Mouse (Mus musculus): ENCODE results near the gene Myh7b. TPM values are rescaled to one million over a fixed set of nuclear protein-coding genes. Genes with fewer than 3 reads are reported as not detected.
A peak's percentile ranks its signal among the peaks of the same experiment; 100 is the strongest.

Myh7b gene
- polyA plus RNA-seq, 1 experiment, result 1.0 TPM

GRCm38 (mm10) chr2:155663910-155664460 is 53.0 kb downstream of the Myh7b start:
- no peak for DNase-seq
- Histone ChIP-seq H3K27me3 (ENCODE audit: control insufficient read depth, insufficient read depth, low read length) (no peaks in the 10 kb centered on the region), H3K27ac (ENCODE audit: control insufficient read depth, insufficient read depth, low read length) (no peak overlapping the region), H3K4me3 (ENCODE audit: control insufficient read depth, insufficient read depth, low read length) (no peak overlapping the region), H3K4me1 (replicated peaks; ENCODE audit: control insufficient read depth, insufficient read depth, low read length) (no peaks in the 10 kb centered on the region), H3K36me3 (ENCODE audit: control insufficient read depth, insufficient read depth, low read length) (peaks cover 70% of the 10 kb centered on the region)
- TF ChIP-seq CTCF (IDR thresholded peaks at IDR 0.05; ENCODE audit: borderline replicate concordance, control insufficient read depth, extremely low read depth, insufficient read depth, low read length, poor library complexity), result no peak
- TF ChIP-seq POLR2A (IDR thresholded peaks at IDR 0.05; ENCODE audit: control insufficient read depth, extremely low read depth, insufficient read depth, low read length, poor library complexity), result no peak
- WGBS, result 98% methylated on average over 6 of the region's 6 CpGs

DNA sequence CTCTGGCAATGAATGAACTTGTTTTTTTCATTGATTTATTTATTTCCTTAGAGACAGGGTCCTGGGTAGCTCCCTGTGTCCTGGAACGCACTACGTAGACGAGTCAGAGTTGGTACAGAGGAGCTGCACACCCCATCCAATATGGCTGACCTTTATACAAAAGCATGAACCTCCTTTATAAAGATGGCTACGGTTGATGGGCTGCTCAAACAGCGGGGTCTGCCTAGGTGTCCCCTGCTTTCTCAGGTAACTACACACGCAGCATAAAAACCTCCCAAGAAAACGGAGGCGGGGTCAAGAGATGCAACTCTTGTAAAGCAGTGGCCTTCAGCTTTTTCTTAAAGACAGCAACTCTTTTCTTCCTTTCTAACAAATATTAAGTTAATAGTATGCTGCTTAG is 56.9 kb downstream of the Myh7b start:
- no peak for TF ChIP-seq POLR2A (IDR thresholded peaks at IDR 0.05; ENCODE audit: control insufficient read depth, extremely low read depth, insufficient read depth, low read length, poor library complexity)
- TF ChIP-seq CTCF (IDR thresholded peaks at IDR 0.05; ENCODE audit: borderline replicate concordance, control insufficient read depth, extremely low read depth, insufficient read depth, low read length, poor library complexity), result no peak
- no peak for DNase-seq
- peaks cover 74% of the 10 kb centered on the region for H3K36me3 ChIP-seq (ENCODE audit: control insufficient read depth, insufficient read depth, low read length)
- H3K4me1 ChIP-seq (replicated peaks; ENCODE audit: control insufficient read depth, insufficient read depth, low read length), result no peaks in the 10 kb centered on the region
- 97% methylated on average over 8 of the region's 8 CpGs for WGBS
- H3K27ac ChIP-seq (ENCODE audit: control insufficient read depth, insufficient read depth, low read length), result no peak overlapping the region
- no peaks in the 10 kb centered on the region for H3K27me3 ChIP-seq (ENCODE audit: control insufficient read depth, insufficient read depth, low read length)
- no peak overlapping the region for H3K4me3 ChIP-seq (ENCODE audit: control insufficient read depth, insufficient read depth, low read length)

DNA sequence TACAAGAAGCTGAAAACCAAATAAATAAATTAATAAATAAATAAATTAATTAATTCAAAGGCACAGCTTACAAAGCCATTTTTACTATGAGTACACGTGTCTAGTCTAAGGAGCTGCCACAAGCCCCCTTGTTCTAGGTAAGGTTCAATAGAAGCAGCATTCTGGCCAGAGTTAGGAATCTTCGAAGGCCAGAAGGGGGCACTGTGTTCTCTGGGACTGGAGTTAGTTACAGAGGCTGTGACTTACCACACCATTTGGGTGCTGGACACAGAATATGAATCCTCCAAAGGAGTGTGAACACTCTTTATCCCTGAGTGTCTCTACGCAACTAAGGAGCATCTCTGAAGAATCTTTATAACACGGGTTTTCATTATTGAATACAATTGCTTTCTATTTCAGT is 57.4 kb downstream of the Myh7b start:
- H3K36me3 ChIP-seq (ENCODE audit: control insufficient read depth, insufficient read depth, low read length), result peaks cover 68% of the 10 kb centered on the region
- H3K27ac ChIP-seq (ENCODE audit: control insufficient read depth, insufficient read depth, low read length), result no peak overlapping the region
- no peak for TF ChIP-seq POLR2A (IDR thresholded peaks at IDR 0.05; ENCODE audit: control insufficient read depth, extremely low read depth, insufficient read depth, low read length, poor library complexity)
- no peak for TF ChIP-seq CTCF (IDR thresholded peaks at IDR 0.05; ENCODE audit: borderline replicate concordance, control insufficient read depth, extremely low read depth, insufficient read depth, low read length, poor library complexity)
- no peaks in the 10 kb centered on the region for H3K4me1 ChIP-seq (replicated peaks; ENCODE audit: control insufficient read depth, insufficient read depth, low read length)
- DNase-seq, result peak; percentile 60
- H3K27me3 ChIP-seq (ENCODE audit: control insufficient read depth, insufficient read depth, low read length), result no peaks in the 10 kb centered on the region
- WGBS, result 91% methylated on average over 4 of the region's 4 CpGs
- H3K4me3 ChIP-seq (ENCODE audit: control insufficient read depth, insufficient read depth, low read length), result no peak overlapping the region

DNA sequence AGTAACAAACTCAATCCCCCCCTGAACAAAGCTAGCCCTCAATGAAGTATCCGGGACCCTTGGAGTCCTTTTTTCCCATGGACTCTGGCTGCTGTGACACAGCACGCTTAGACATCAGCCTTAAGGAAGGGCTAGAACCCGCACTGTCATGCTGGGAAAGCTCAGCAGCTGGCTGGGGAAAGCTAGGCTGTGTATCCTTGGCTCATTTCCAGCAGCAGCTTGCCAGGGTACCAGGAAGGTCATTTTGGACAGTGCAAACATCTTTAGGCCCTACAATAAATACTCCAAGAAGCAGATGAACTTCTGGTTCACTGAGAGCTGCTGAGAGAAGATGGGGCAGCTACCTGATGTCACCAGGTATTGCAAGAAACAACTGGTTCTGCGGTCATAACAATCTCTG is 60.2 kb downstream of the Myh7b start:
- Histone ChIP-seq H3K4me3 (ENCODE audit: control insufficient read depth, insufficient read depth, low read length) (no peak overlapping the region), H3K36me3 (ENCODE audit: control insufficient read depth, insufficient read depth, low read length) (peaks cover 42% of the 10 kb centered on the region), H3K27ac (ENCODE audit: control insufficient read depth, insufficient read depth, low read length) (no peak overlapping the region), H3K4me1 (replicated peaks; ENCODE audit: control insufficient read depth, insufficient read depth, low read length) (peaks cover 3% of the 10 kb centered on the region), H3K27me3 (ENCODE audit: control insufficient read depth, insufficient read depth, low read length) (no peaks in the 10 kb centered on the region)
- WGBS, result 96% methylated on average over 4 of the region's 4 CpGs
- DNase-seq, result no peak
- TF ChIP-seq CTCF (IDR thresholded peaks at IDR 0.05; ENCODE audit: borderline replicate concordance, control insufficient read depth, extremely low read depth, insufficient read depth, low read length, poor library complexity) (no peak), POLR2A (IDR thresholded peaks at IDR 0.05; ENCODE audit: control insufficient read depth, extremely low read depth, insufficient read depth, low read length, poor library complexity) (no peak)

- 5% methylated on average over 2 of the region's 2 CpGs for WGBS
Observed at GRCm38 (mm10) chr2:155673546-155673945, 62.5 kb downstream of the Myh7b start.

GRCm38 (mm10) chr2:155675118-155675517 is 64.1 kb downstream of the Myh7b start:
- H3K4me1 ChIP-seq (replicated peaks; ENCODE audit: control insufficient read depth, insufficient read depth, low read length), result peaks cover 19% of the 10 kb centered on the region
- H3K27me3 ChIP-seq (ENCODE audit: control insufficient read depth, insufficient read depth, low read length), result no peaks in the 10 kb centered on the region
- TF ChIP-seq CTCF (IDR thresholded peaks at IDR 0.05; ENCODE audit: borderline replicate concordance, control insufficient read depth, extremely low read depth, insufficient read depth, low read length, poor library complexity), result no peak
- no peak for TF ChIP-seq POLR2A (IDR thresholded peaks at IDR 0.05; ENCODE audit: control insufficient read depth, extremely low read depth, insufficient read depth, low read length, poor library complexity)
- no peak overlapping the region for H3K27ac ChIP-seq (ENCODE audit: control insufficient read depth, insufficient read depth, low read length)
- H3K4me3 ChIP-seq (ENCODE audit: control insufficient read depth, insufficient read depth, low read length), result no peak overlapping the region
- DNase-seq, result no peak
- peaks cover 27% of the 10 kb centered on the region for H3K36me3 ChIP-seq (ENCODE audit: control insufficient read depth, insufficient read depth, low read length)
- WGBS, result 67% methylated on average over 4 of the region's 4 CpGs

More at GRCm38 (mm10) chr2:155673546-155673945, 62.5 kb downstream of the Myh7b start:
- Histone ChIP-seq H3K27ac (ENCODE audit: control insufficient read depth, insufficient read depth, low read length) (no peak overlapping the region), H3K27me3 (ENCODE audit: control insufficient read depth, insufficient read depth, low read length) (no peaks in the 10 kb centered on the region), H3K4me3 (ENCODE audit: control insufficient read depth, insufficient read depth, low read length) (no peak overlapping the region), H3K4me1 (replicated peaks; ENCODE audit: control insufficient read depth, insufficient read depth, low read length) (peaks cover 11% of the 10 kb centered on the region), H3K36me3 (ENCODE audit: control insufficient read depth, insufficient read depth, low read length) (peaks cover 31% of the 10 kb centered on the region)
- DNase-seq, result peak; percentile 86
- TF ChIP-seq POLR2A (IDR thresholded peaks at IDR 0.05; ENCODE audit: control insufficient read depth, extremely low read depth, insufficient read depth, low read length, poor library complexity), result no peak
- TF ChIP-seq CTCF (IDR thresholded peaks at IDR 0.05; ENCODE audit: borderline replicate concordance, control insufficient read depth, extremely low read depth, insufficient read depth, low read length, poor library complexity), result no peak
